Mouse (Mus musculus) neural tube, embryonic 15.5 days (tissue): Measurements from ENCODE around the gene Rasgef1b. TPM values are rescaled to one million over a fixed set of nuclear protein-coding genes. Genes with fewer than 3 reads are reported as not detected.
"Not testable (repeated sequence)": the region's sequence is repeated elsewhere in the genome, so short reads cannot be mapped to it uniquely, and the experiment has no call there.

Source experiments
- ATAC-seq: fragments of 200-750 bp; cut with Nextera tagmentation; 2 replicates; pipeline ENCODE4 v1.8.0; 2017; ENCODE audit warnings: mild to moderate bottlenecking, moderate TSS enrichment, moderate library complexity; ENCODE audit not compliant: low FRiP score
- H3K27ac ChIP-seq: fragments of 300-500 bp; sonication (generic); replicated peaks from 2 replicates; pipeline ENCODE4 v1.5.1; 2015; ENCODE audit warnings: mild to moderate bottlenecking, inconsistent platforms
- H3K27me3 ChIP-seq: fragments of 300-500 bp; sonication (generic); replicated peaks from 2 replicates; pipeline ENCODE4 v1.6.1; 2015; ENCODE audit warnings: inconsistent platforms
- H3K36me3 ChIP-seq: fragments of 300-500 bp; sonication (generic); 2 replicates; pipeline ENCODE4 v1.6.1; 2015; ENCODE audit warnings: inconsistent platforms
- H3K4me1 ChIP-seq: fragments of 300-500 bp; sonication (generic); 2 replicates; pipeline ENCODE4 v1.6.1; 2015; ENCODE audit warnings: inconsistent platforms
- H3K4me2 ChIP-seq: fragments of 300-500 bp; sonication (generic); 2 replicates; pipeline ENCODE4 v1.6.1; 2015; ENCODE audit warnings: inconsistent platforms, mild to moderate bottlenecking, moderate library complexity
- H3K4me3 ChIP-seq: fragments of 300-500 bp; sonication (generic); replicated peaks from 2 replicates; pipeline ENCODE4 v1.5.1; 2015; ENCODE audit warnings: mild to moderate bottlenecking, inconsistent platforms
- H3K9ac ChIP-seq: fragments of 300-500 bp; sonication (generic); replicated peaks from 2 replicates; pipeline ENCODE4 v1.6.1; 2015; ENCODE audit warnings: mild to moderate bottlenecking, inconsistent platforms
- H3K9me3 ChIP-seq: fragments of 300-500 bp; sonication (generic); replicated peaks from 2 replicates; pipeline ENCODE4 v1.6.1; 2016; ENCODE audit warnings: inconsistent platforms
- WGBS: fragments of 180-500 bp; shearing (Covaris S2); methylation state at CpG from one replicate; pipeline ENCODE4 v1.1.7; 2015; ENCODE audit warnings: mixed read lengths; 5-methylcytosine and 5-hydroxymethylcytosine counted together
- polyA plus RNA-seq: library from polyadenylated mRNA; unstranded; fragments of >200 nt; fragmentation: Nextera tagmentation; extraction: Ambion mirVana; gene quantifications from 2 replicates; pipeline ENCODE4 v1.2.1, GENCODE M21; 2015

The Rasgef1b gene
- polyA plus RNA-seq, 1 experiment from 2014 or later = 53.9 TPM

DNA sequence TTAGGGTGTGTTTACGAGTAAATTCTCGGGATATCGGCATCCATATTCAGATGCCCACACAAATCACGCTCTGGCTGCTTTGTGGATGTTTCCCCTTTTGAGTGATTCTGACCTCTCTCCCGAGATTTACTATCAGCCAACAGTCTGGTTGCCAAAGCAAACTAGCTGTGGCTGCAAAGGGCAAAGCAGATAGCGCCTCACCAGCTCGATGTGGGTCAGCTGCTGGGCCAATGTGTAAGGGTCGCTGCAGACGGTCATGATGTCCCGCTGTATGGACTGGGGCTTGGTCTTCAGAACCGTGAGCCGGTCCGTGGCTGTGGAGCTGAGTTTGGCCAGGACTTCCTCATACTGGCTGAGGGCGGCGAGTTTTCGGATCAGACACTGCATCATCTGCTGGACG, 494.6 kb downstream of the Rasgef1b start:
- Histone ChIP-seq H3K4me1 (peaks cover 9% of the 10 kb centered on the region; the same call in 1 of the 2 replicates), H3K27me3 (no peaks in the 10 kb centered on the region), H3K4me3 (no peak overlapping the region), H3K27ac (no peak overlapping the region), H3K4me2 (no peak overlapping the region), H3K36me3 (peaks cover 39% of the 10 kb centered on the region), H3K9me3 (no peaks in the 10 kb centered on the region), H3K9ac (no peak overlapping the region)
- 94% methylated on average over 17 of the region's 17 CpGs for WGBS
- no peak for ATAC-seq

DNA sequence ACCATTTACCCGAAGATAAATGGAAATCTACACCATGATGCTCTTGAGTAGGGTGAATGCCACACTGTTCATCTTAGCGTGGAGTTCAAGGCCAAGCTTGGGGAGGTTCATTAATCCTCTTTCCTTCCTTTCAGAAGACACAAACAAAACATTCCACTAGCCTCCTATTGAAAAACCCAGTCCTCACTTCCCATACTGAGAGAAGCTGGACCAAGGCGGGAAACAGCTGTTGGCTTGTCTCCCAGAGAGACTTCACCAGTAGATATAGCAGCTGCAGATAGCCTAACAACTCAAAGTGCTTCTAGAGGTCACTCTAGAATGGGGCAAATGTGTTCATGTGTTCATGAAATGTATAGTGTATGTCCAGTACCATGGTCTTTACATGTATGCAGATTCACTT, 495.7 kb downstream of the Rasgef1b start:
- 78% methylated on average over 3 of the region's 3 CpGs for WGBS
- no peak for ATAC-seq

DNA sequence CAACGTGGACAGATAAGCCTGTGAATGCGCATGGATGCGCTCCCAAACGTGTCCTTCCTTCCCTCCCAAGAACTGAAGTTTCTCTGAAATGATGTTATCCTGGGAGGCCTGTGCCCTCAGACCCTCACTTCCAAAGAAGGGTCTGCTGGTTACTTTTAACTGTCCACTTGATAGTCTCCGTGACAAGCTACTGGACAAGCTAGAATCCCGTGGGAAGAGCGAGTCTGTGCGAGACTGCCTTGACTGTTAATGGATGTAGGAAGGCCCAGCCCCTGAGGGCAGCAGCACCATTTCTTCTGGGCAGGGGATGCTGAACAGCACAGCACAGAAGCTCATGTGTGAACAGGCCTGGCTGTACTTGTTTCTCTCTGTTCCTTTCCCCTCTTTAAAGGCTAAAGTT, 496.5 kb downstream of the Rasgef1b start:
- no peak overlapping the region for H3K4me2 ChIP-seq
- peaks cover 7% of the 10 kb centered on the region; the same call in 1 of the 2 replicates for H3K4me1 ChIP-seq
- ATAC-seq = no peak
- peaks cover 46% of the 10 kb centered on the region for H3K36me3 ChIP-seq
- 94% methylated on average over 8 of the region's 8 CpGs for WGBS
- H3K9me3 ChIP-seq = no peaks in the 10 kb centered on the region
- no peak overlapping the region for H3K4me3 ChIP-seq
- H3K27ac ChIP-seq = no peak overlapping the region
- H3K27me3 ChIP-seq = no peaks in the 10 kb centered on the region
- no peak overlapping the region for H3K9ac ChIP-seq

More for the DNA sequence above, 495.7 kb downstream of the Rasgef1b start:
- Histone ChIP-seq H3K36me3 (peaks cover 43% of the 10 kb centered on the region), H3K4me1 (peaks cover 9% of the 10 kb centered on the region; the same call in 1 of the 2 replicates), H3K4me3 (no peak overlapping the region), H3K9me3 (no peaks in the 10 kb centered on the region), H3K27me3 (no peaks in the 10 kb centered on the region), H3K27ac (no peak overlapping the region), H3K9ac (no peak overlapping the region), H3K4me2 (no peak overlapping the region)

DNA sequence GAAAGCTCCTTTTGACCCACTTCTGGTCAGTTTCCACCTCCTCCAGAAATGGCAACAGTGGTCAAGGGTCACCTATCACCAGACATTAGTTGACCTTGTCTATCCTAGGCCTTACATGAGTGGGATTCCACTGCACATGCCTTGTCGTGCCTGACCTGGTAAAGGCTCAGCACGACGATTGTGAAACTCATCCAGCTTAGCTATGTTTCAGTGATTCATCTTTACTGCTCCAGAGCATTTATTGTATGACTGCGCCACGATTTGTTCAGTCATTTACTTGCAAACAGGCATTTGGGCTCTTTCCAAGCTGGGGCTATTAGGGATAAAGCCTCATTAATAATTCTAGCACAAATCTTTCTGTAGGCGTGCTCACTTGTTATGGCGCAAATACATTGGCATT, 498.4 kb downstream of the Rasgef1b start:
- no peaks in the 10 kb centered on the region for H3K27me3 ChIP-seq
- H3K4me3 ChIP-seq = no peak overlapping the region
- H3K4me1 ChIP-seq = 0 out of 2 replicates have a peak, but pooled peaks cover 4% of the 10 kb centered on the region
- ATAC-seq = no peak
- H3K36me3 ChIP-seq = peaks cover 49% of the 10 kb centered on the region
- WGBS = 62% methylated on average over 7 of the region's 7 CpGs
- no peaks in the 10 kb centered on the region for H3K9me3 ChIP-seq
- no peak overlapping the region for H3K27ac ChIP-seq
- no peak overlapping the region for H3K9ac ChIP-seq
- H3K4me2 ChIP-seq = no peak overlapping the region

DNA sequence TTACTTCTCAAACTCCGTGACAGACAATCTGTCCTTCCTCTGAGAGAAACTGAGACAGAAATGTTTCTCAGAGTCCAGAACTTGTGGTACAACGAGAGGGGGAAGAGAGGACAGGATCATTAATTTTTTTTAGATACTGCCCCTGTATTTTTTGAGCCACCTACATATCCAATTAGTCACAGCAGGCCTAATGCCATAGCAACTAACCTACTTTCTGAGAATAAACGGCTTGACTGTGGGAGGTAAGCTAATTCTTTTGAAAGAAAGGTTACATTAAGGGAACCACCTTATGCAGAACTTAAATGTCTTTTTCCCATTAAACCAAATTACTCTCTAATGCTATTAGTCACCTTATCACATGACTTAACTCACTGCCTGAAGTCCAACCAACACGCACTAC, 501.5 kb downstream of the Rasgef1b start:
- H3K9ac ChIP-seq = no peak overlapping the region
- H3K9me3 ChIP-seq = no peaks in the 10 kb centered on the region
- no peak overlapping the region for H3K4me2 ChIP-seq
- H3K27me3 ChIP-seq = no peaks in the 10 kb centered on the region
- H3K4me3 ChIP-seq = no peak overlapping the region
- H3K27ac ChIP-seq = no peak overlapping the region
- WGBS = 66% methylated on average over 4 of the region's 4 CpGs
- ATAC-seq = no peak
- peaks cover 42% of the 10 kb centered on the region for H3K36me3 ChIP-seq
- H3K4me1 ChIP-seq = peaks cover 8% of the 10 kb centered on the region

DNA sequence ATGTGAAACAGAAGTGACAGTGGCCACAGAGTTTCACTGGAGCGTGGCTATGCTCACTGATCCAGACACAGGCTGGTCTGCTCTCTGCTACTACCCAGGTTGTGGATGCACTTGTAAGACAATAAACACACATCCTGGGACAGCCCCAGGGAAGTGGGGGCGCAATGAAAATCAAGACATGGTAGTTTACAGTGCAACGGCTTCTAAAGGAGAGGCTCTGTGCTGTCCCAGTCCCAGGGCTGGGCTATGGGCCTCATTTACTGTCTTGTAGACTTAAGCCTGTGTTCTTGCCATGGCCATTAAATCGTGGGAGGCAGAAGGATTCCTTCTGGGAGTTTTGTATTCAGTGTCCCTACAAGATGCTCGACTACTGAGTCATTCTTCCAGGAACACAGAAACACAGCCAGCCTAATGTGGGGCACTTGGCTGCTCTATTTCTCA, 504.3 kb downstream of the Rasgef1b start:
- Histone ChIP-seq H3K36me3 (peaks cover 51% of the 10 kb centered on the region), H3K4me3 (no peak overlapping the region), H3K9ac (no peak overlapping the region), H3K27ac (0 out of 2 replicates have a peak overlapping the region, but pooled peaks have one; percentile 14), H3K4me1 (peaks cover 8% of the 10 kb centered on the region), H3K4me2 (no peak overlapping the region), H3K27me3 (no peaks in the 10 kb centered on the region), H3K9me3 (no peaks in the 10 kb centered on the region)
- ATAC-seq = peak; percentile 24; the same call in 1 of the 2 replicates
- 15% methylated on average over 5 of the region's 5 CpGs for WGBS

DNA sequence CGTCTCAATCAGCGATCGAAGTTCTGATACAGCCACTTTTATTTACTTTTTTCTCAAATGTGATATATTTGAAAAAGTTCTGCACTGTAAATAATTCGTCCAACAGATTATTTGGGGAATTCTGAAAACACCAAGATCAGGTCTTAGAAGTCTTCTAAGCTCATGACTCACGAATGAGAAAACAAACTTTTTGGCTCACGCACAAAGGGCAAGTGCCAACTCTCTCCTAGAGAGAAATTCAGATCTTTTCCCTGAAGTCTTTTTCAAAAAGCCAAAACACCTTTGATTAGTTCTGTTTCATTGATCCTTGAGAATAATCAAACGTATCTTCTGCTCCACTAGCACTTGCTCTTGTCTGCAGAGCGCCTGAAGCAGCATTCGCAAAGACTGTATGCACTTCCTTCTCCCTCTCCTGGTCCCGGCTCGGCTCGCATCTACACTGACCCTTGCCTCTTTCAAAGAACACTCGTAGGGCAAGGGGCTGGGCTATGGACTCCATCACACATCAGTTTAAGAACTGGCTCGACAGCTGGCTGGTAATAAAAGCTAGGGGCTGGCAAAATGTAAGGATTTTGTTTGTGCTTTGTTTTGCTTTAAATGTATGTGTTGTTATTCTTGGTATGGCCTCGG, 504.9 kb downstream of the Rasgef1b start:
- WGBS = 47% methylated on average over 15 of the region's 15 CpGs
- no peaks in the 10 kb centered on the region for H3K9me3 ChIP-seq

DNA sequence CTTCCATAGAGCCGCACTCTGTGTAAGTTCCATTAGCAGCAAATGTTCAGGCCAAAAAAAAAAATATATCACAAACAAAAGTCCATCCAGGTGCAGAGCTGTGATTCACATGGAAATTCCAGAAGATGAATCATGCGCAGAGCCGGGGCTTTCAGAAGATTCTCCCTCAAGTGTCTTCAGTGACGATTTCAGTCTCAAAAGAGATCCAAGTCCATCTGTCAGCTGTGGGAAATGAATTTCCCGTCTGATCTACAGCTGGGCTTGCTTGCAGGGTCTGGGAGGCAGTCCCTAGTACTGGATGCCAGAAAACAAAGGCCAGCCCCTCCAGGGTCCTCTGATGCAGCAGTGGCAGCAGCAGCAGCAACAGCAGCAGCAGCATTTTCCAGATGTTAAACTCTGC, 510.5 kb downstream of the Rasgef1b start:
- Histone ChIP-seq H3K27me3 (no peaks in the 10 kb centered on the region), H3K4me2 (no peak overlapping the region), H3K4me1 (0 out of 2 replicates have a peak, but pooled peaks cover 3% of the 10 kb centered on the region), H3K27ac (no peak overlapping the region), H3K4me3 (no peak overlapping the region), H3K36me3 (peaks cover 54% of the 10 kb centered on the region), H3K9me3 (no peaks in the 10 kb centered on the region), H3K9ac (no peak overlapping the region)
- ATAC-seq = no peak
- WGBS = 45% methylated on average over 5 of the region's 5 CpGs

More for the DNA sequence above, 504.9 kb downstream of the Rasgef1b start:
- no peak for ATAC-seq
- Histone ChIP-seq H3K9ac (no peak overlapping the region), H3K4me1 (peaks cover 8% of the 10 kb centered on the region), H3K4me2 (no peak overlapping the region), H3K36me3 (peaks cover 51% of the 10 kb centered on the region), H3K4me3 (no peak overlapping the region), H3K27ac (0 out of 2 replicates have a peak overlapping the region, but pooled peaks have one; percentile 14), H3K27me3 (no peaks in the 10 kb centered on the region)

DNA sequence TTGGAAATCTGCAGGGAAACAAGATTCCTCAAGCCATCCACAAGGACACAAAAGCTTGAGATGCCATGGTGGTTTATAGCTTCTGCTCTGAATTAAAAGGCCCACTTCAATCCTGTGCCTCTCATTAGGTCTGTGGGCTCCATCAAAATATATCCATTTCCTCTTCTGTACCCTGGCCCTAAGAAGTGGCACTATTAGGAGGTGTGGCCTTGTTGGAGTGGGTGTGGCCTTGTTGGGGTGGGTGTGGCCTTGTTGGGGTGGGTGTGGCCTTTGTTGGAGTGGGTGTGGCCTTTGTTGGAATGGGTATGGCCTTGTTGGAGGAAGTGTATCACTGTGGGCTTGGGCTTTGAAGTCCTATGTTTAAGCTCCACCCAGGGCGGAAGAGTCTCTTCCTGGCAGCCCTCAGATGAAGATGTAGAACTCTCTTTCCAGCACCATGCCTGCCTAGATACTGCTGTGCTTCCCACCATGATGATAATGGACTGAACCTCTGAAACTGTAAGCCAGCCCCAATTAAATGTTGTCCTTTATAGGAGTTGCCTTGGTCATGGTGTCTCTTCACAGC, 512.2 kb downstream of the Rasgef1b start:
- peaks cover 39% of the 10 kb centered on the region for H3K36me3 ChIP-seq
- H3K27me3 ChIP-seq, H3K9ac ChIP-seq, H3K4me3 ChIP-seq, H3K4me2 ChIP-seq, ATAC-seq, H3K4me1 ChIP-seq, H3K27ac ChIP-seq, H3K9me3 ChIP-seq: not testable (repeated sequence)
- 94% methylated on average over 1 of the region's 1 CpGs for WGBS

DNA sequence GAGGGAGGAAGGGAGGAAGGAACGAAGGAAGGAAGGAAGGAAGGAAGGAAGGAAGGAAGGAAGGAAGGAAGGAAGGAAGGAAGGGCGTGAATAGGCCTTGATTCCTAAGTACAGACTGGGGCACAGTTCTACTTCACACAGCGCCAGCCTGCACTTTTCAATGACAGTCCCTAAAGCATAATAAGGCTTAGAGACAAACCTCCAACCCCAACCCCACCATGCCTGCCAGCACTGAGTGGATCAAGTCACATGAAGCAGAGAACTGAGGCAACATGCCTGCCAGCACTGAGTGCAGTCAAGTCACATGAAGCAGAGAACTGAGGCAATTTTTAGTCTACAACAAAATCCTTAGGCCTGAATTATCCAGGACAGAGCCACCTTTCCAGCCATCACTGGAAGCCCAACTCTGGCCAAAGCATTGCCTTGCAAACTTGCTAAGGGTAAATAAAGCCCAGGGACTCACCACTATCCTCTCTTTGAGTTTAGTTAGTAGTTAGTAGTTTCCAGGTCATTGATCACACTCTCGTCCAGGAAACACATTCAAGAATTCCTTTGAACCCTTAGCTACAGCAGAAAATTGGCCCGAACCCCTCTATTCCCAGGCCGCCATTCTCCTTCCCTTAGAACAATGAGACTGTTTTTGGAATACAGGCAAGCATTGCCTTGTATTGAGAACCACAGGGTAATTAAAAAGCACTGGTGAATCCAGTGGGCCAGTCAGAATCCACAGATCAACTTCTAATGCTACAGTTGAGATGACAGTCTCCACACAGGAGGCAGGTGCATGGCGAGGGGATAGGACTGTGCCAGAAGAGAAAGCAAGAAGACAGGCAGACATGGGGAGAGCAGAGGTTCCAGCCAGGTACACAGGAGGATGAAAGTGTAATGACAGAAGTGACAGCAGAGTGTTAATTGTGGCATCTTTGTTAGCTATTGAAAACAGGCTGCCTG, 513.4 kb downstream of the Rasgef1b start:
- 0 out of 2 replicates have a peak, but pooled peaks cover 3% of the 10 kb centered on the region for H3K4me1 ChIP-seq
- peaks cover 28% of the 10 kb centered on the region for H3K36me3 ChIP-seq
- ATAC-seq = no peak
- 52% methylated on average over 7 of the region's 7 CpGs for WGBS
- no peak overlapping the region for H3K9ac ChIP-seq
- H3K4me3 ChIP-seq = no peak overlapping the region
- H3K4me2 ChIP-seq = no peak overlapping the region
- H3K27ac ChIP-seq = no peak overlapping the region
- H3K9me3 ChIP-seq = no peaks in the 10 kb centered on the region
- H3K27me3 ChIP-seq = no peaks in the 10 kb centered on the region

DNA sequence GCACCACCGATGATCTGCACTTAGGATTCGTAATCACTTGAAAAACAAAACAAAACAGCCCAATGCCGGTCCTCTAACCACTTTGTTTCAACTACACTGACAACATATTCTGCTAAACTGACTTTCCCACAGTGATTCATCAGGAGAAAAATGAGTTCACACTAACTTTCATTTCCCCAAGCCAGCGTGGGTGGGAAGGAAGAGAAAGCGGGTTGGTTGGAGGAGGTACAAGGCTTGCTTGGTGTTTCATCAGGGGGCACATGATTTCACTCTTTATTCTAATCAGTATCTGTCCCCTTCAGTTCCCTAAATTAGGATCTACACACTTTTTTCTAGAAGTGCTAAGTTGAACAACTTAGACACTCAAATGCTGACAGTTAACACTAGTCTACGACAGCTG, 514.5 kb downstream of the Rasgef1b start:
- Histone ChIP-seq H3K9me3 (no peaks in the 10 kb centered on the region), H3K36me3 (peaks cover 20% of the 10 kb centered on the region), H3K4me1 (0 out of 2 replicates have a peak, but pooled peaks cover 3% of the 10 kb centered on the region), H3K27me3 (no peaks in the 10 kb centered on the region), H3K9ac (no peak overlapping the region), H3K27ac (no peak overlapping the region), H3K4me3 (no peak overlapping the region), H3K4me2 (no peak overlapping the region)
- no peak for ATAC-seq
- WGBS = 90% methylated on average over 6 of the region's 6 CpGs
